ENCODE assay signal across 10 mouse cellular contexts in the genomic region with DNA sequence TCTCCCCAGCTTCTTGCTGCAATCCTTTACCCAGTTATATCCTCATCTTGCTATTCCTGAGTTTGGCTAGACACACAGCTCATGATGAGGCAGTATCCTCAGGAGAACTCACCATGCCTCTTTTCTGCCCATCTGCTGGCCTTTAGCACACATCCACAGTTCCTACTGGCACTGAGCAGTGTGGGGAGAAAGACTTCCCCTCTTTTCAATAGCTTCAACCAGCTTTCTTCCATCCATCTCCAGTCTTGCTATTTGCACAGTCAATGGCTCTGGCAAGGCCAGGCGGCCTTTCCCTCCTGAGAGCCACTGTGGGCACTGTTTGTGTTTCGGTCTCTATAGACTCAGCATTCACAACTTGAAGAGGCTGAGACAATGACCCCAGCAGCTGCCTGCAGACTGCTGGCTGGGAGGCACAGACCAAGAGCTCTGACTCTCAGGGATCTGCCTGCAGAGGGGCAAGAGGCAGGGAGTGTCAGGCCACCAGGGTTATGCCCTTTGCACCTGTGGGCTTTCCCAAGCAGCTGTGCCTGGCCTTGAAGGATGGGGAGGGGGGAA. TPM values are rescaled to one million over a fixed set of nuclear protein-coding genes. Genes with fewer than 3 reads are reported as not detected.
A peak's percentile ranks its signal among the peaks of the same experiment; 100 is the strongest.
DNase-seq lines count a peak whose midpoint lies in the region; ATAC-seq and TF ChIP-seq lines count a peak whose summit lies in the region.
"Had no signal": no experiment of that assay in that cellular context is flagged by ENCODE, and none has a peak within 500 bp of the region (broad histone marks: within the 10 kb centered on the region; RNA-seq: fewer than 3 reads in every experiment).

No protein-coding gene starts in this region.

- no peaks in the 10 kb centered on the region for H3K9me3 ChIP-seq in forebrain, embryonic 11.5 days (ENCODE audit: control insufficient read depth, low read length)
- no peaks in the 10 kb centered on the region for H3K9me3 ChIP-seq in lung, postnatal 0 days (ENCODE audit: low read length)
- H3K9me3 ChIP-seq in neural tube, embryonic 15.5 days (replicated peaks), result no peaks in the 10 kb centered on the region

- no peak overlapping the region for H3K4me2 ChIP-seq in forebrain, embryonic 11.5 days (ENCODE audit: low read depth, low read length, severe bottlenecking)
- H3K4me2 ChIP-seq in lung, postnatal 0 days (replicated peaks; ENCODE audit: low read depth, low read length), result no peak overlapping the region
- H3K4me2 ChIP-seq in neural tube, embryonic 15.5 days, result peak overlapping the region; percentile 76

- H3K9ac ChIP-seq in forebrain, embryonic 11.5 days (ENCODE audit: low read length), result no peak overlapping the region
- no peak overlapping the region for H3K9ac ChIP-seq in lung, postnatal 0 days (replicated peaks; ENCODE audit: low read depth)
- H3K9ac ChIP-seq in neural tube, embryonic 15.5 days (replicated peaks), result no peak overlapping the region

- peaks cover 12% of the 10 kb centered on the region; the same call in 1 of the 2 replicates for H3K4me1 ChIP-seq in forebrain, embryonic 11.5 days (replicated peaks; ENCODE audit: control insufficient read depth, insufficient read depth, low read length)
- H3K4me1 ChIP-seq in lung, postnatal 0 days (ENCODE audit: insufficient read depth, low read depth, low read length), result peaks cover 28% of the 10 kb centered on the region
- peaks cover 91% of the 10 kb centered on the region for H3K4me1 ChIP-seq in neural tube, embryonic 15.5 days

- intact Hi-C loops in left cerebral cortex, adult 2 months (cut with DNase I), result loop anchor here (10.0 kb wide), 1 partner anchor 346 kb away; no protein-coding TSS in a partner anchor

- no peak overlapping the region for H3K4me3 ChIP-seq in layer of hippocampus, adult 2 months
- H3K4me3 ChIP-seq in forebrain, embryonic 11.5 days (ENCODE audit: low read depth, low read length), result no peak overlapping the region
- H3K4me3 ChIP-seq in lung, postnatal 0 days (ENCODE audit: low read depth, low read length), result no peak overlapping the region
- no peak overlapping the region for H3K4me3 ChIP-seq in neural tube, embryonic 15.5 days (replicated peaks)
- H3K4me3 ChIP-seq in left cerebral cortex, adult 2 months, result no peak overlapping the region

- H3K27ac ChIP-seq in layer of hippocampus, adult 2 months, result peak overlapping the region; percentile 63
- no peak overlapping the region for H3K27ac ChIP-seq in forebrain, embryonic 11.5 days (ENCODE audit: low read depth, low read length)
- H3K27ac ChIP-seq in lung, postnatal 0 days (ENCODE audit: low read length), result 0 out of 2 replicates have a peak overlapping the region, but pooled peaks have one; percentile 33
- H3K27ac ChIP-seq in neural tube, embryonic 15.5 days (replicated peaks), result peak overlapping the region; percentile 23; the same call in 1 of the 2 replicates
- H3K27ac ChIP-seq in left cerebral cortex, adult 2 months, result no peak overlapping the region

- no peaks in the 10 kb centered on the region for H3K27me3 ChIP-seq in forebrain, embryonic 11.5 days (ENCODE audit: control insufficient read depth, insufficient read depth, low read length)
- no peaks in the 10 kb centered on the region for H3K27me3 ChIP-seq in lung, postnatal 0 days (replicated peaks; ENCODE audit: insufficient read depth, low read length)
- no peaks in the 10 kb centered on the region for H3K27me3 ChIP-seq in neural tube, embryonic 15.5 days (replicated peaks)

- WGBS in forebrain, embryonic 11.5 days, result 4% methylated on average over 2 of the region's 2 CpGs
- 21% methylated on average over 2 of the region's 2 CpGs for WGBS in lung, postnatal 0 days
- WGBS in neural tube, embryonic 15.5 days, result 8% methylated on average over 2 of the region's 2 CpGs

- peak; percentile 68 for ATAC-seq in forebrain, embryonic 11.5 days (replicated peaks; ENCODE audit: low FRiP score)
- ATAC-seq in lung, postnatal 0 days, result peak; percentile 72
- peak; percentile 49 for ATAC-seq in neural tube, embryonic 15.5 days (ENCODE audit: low FRiP score)
- no peak for ATAC-seq in megakaryocyte progenitor cell, adult 5-6 weeks (replicated peaks; ENCODE audit: poor library complexity)

- no peak for DNase-seq in layer of hippocampus, adult 2 months (ENCODE audit: low spot score in 2 of 2)
- DNase-seq in layer of hippocampus, adult 8-10 months (ENCODE audit: low spot score in 2 of 2), result no peak
- DNase-seq in forebrain, embryonic 11.5 days (ENCODE audit: low spot score), result no peak
- peak; percentile 49 for DNase-seq in lung, postnatal 0 days (ENCODE audit: low spot score)
- DNase-seq in Muller cell, postnatal 12 days (ENCODE audit: inconsistent ontology term), result no peak
- DNase-seq in left cerebral cortex, adult 2 months (ENCODE audit: extremely low spot score in 1 of 2, low spot score in 2 of 2), result no peak
- DNase-seq: gastrocnemius, postnatal 25 days; right cerebral cortex, adult 18-20 months had no signal

- TF ChIP-seq CTCF in layer of hippocampus, adult 2 months (conservative IDR thresholded peaks at IDR 0.05), result no peak
- no peak for TF ChIP-seq CTCF in lung, postnatal 0 days (IDR thresholded peaks at IDR 0.05)
- TF ChIP-seq CTCF in left cerebral cortex, adult 2 months (IDR thresholded peaks at IDR 0.05), result no peak

- no peak for TF ChIP-seq EP300 in lung, postnatal 0 days (IDR thresholded peaks at IDR 0.05)

- no peaks in the 10 kb centered on the region for H3K36me3 ChIP-seq in forebrain, embryonic 11.5 days (ENCODE audit: control insufficient read depth, insufficient read depth, low read length)
- H3K36me3 ChIP-seq in lung, postnatal 0 days (ENCODE audit: insufficient read depth, low read length), result no peaks in the 10 kb centered on the region
- H3K36me3 ChIP-seq in neural tube, embryonic 15.5 days, result no peaks in the 10 kb centered on the region

RNA-seq across cellular contexts. Expression of gene Plxna2, which starts 11.2 kb away (rescaled TPM):
- total RNA-seq in layer of hippocampus, adult 2 months (2021), result 10 to 100 TPM; 68.1 to 73.2 TPM
- 10 to 100 TPM; 60.8 to 73.5 (median 66.5) TPM for total RNA-seq in layer of hippocampus, adult 8-10 months (2022)
- 19.0 and 22.5 TPM in 2 replicates for polyA plus RNA-seq in forebrain, embryonic 11.5 days (2014; fragmentation: Nextera tagmentation; extraction: Ambion mirVana)
- 4.5 and 5.8 TPM in 2 replicates for polyA plus RNA-seq in lung, postnatal 0 days (2015; fragmentation: Nextera tagmentation; extraction: Ambion mirVana)
- polyA plus RNA-seq in neural tube, embryonic 15.5 days (2015; fragmentation: Nextera tagmentation; extraction: Ambion mirVana), result 37.7 and 42.4 TPM in 2 replicates
- 0.39 and 0.72 TPM in 2 replicates for total RNA-seq in megakaryocyte progenitor cell, adult 5-6 weeks (2015)
- 0.17 and 0.34 TPM in 2 replicates for total RNA-seq in megakaryocyte progenitor cell, adult 5-6 weeks (2017)
- total RNA-seq in left cerebral cortex, adult 2 months (2021), result 10 to 100 TPM; 95.0 to 97.9 TPM

Comparison
In these comparisons a context has a peak if more than half of its experiments do, and no peak if none do; other contexts are left out.
1. H3K27ac ChIP-seq: peak in layer of hippocampus, adult 2 months (single experiment), lung, postnatal 0 days (single experiment) and neural tube, embryonic 15.5 days (single experiment); none in forebrain, embryonic 11.5 days (single experiment) and left cerebral cortex, adult 2 months (single experiment).
2. RNA of gene Plxna2, which starts 11.2 kb away (total RNA-seq): 95.0 to 97.9 TPM in left cerebral cortex, adult 2 months, 68.1 to 73.2 TPM in layer of hippocampus, adult 2 months and 60.8 to 73.5 TPM in layer of hippocampus, adult 8-10 months; 0.17 to 0.72 TPM in megakaryocyte progenitor cell, adult 5-6 weeks; every median in the first group is over 10 times any median in the second.